Mouse (Mus musculus) heart, embryonic 10.5 days (tissue): ENCODE data around the gene Cux1. TPM values are rescaled to one million over a fixed set of nuclear protein-coding genes. Genes with fewer than 3 reads are reported as not detected.

Source experiments
- DNase-seq: peaks from one replicate; pipeline ENCODE4 v3.0.0-alpha.2; 2017; ENCODE audit warnings: low spot score
- H3K27ac ChIP-seq: fragments of 300-500 bp; sonication (generic); 2 replicates; pipeline ENCODE4 v1.5.1; 2016; ENCODE audit warnings: mild to moderate bottlenecking
- H3K27me3 ChIP-seq: fragments of 300-500 bp; sonication (generic); 2 replicates; pipeline ENCODE4 v1.6.1; 2016; ENCODE audit warnings: mild to moderate bottlenecking; ENCODE audit not compliant: poor library complexity, insufficient read depth, severe bottlenecking
- H3K36me3 ChIP-seq: fragments of 300-500 bp; sonication (generic); 2 replicates; pipeline ENCODE4 v1.6.1; 2016; ENCODE audit warnings: mild to moderate bottlenecking, moderate library complexity
- H3K4me1 ChIP-seq: fragments of 300-500 bp; sonication (generic); 2 replicates; pipeline ENCODE4 v1.6.1; 2016; ENCODE audit warnings: mild to moderate bottlenecking
- H3K4me3 ChIP-seq: fragments of 300-500 bp; sonication (generic); 2 replicates; pipeline ENCODE4 v1.5.1; 2016; ENCODE audit warnings: mild to moderate bottlenecking, moderate library complexity
- H3K9me3 ChIP-seq: fragments of 300-500 bp; sonication (generic); 2 replicates; pipeline ENCODE4 v1.6.1; 2016; ENCODE audit warnings: mild to moderate bottlenecking, moderate library complexity
- WGBS: fragments of 180-500 bp; shearing (Covaris S2); methylation state at CpG from one replicate; pipeline ENCODE4 v1.1.7; 2016; 5-methylcytosine and 5-hydroxymethylcytosine counted together
- polyA plus RNA-seq: library from polyadenylated mRNA; unstranded; fragments of >200 nt; fragmentation: Nextera tagmentation; extraction: Ambion mirVana; gene quantifications from 2 replicates; pipeline ENCODE4 v1.2.1, GENCODE M21; 2016

The Cux1 gene
- polyA plus RNA-seq, 1 experiment from 2014 or later = 65.8 TPM

GRCm38 (mm10) chr5:136487397-136488093, 79.7 kb downstream of the Cux1 start:
- Histone ChIP-seq H3K4me3 (no peak overlapping the region), H3K27me3 (no peaks in the 10 kb centered on the region), H3K27ac (no peak overlapping the region), H3K9me3 (no peaks in the 10 kb centered on the region), H3K4me1 (peaks cover 42% of the 10 kb centered on the region), H3K36me3 (peaks cover 19% of the 10 kb centered on the region)
- 66% methylated on average over 11 of the region's 11 CpGs for WGBS
- no peak for DNase-seq

GRCm38 (mm10) chr5:136486401-136486800, 80.9 kb downstream of the Cux1 start:
- H3K27me3 ChIP-seq = no peaks in the 10 kb centered on the region
- no peak overlapping the region for H3K27ac ChIP-seq
- peaks cover 38% of the 10 kb centered on the region for H3K4me1 ChIP-seq
- H3K4me3 ChIP-seq = no peak overlapping the region
- WGBS = 92% methylated on average over 3 of the region's 3 CpGs
- no peak for DNase-seq
- H3K9me3 ChIP-seq = no peaks in the 10 kb centered on the region
- peaks cover 19% of the 10 kb centered on the region for H3K36me3 ChIP-seq

GRCm38 (mm10) chr5:136485397-136485796, 81.9 kb downstream of the Cux1 start:
- H3K4me1 ChIP-seq = peaks cover 38% of the 10 kb centered on the region
- H3K27me3 ChIP-seq = no peaks in the 10 kb centered on the region
- H3K27ac ChIP-seq = no peak overlapping the region
- H3K4me3 ChIP-seq = no peak overlapping the region
- H3K36me3 ChIP-seq = peaks cover 25% of the 10 kb centered on the region
- no peaks in the 10 kb centered on the region for H3K9me3 ChIP-seq
- no peak for DNase-seq
- 90% methylated on average over 6 of the region's 6 CpGs for WGBS

GRCm38 (mm10) chr5:136482434-136482833, 84.9 kb downstream of the Cux1 start:
- 91% methylated on average over 1 of the region's 1 CpGs for WGBS
- DNase-seq = no peak

GRCm38 (mm10) chr5:136480541-136480940, 86.7 kb downstream of the Cux1 start:
- no peak overlapping the region for H3K4me3 ChIP-seq
- no peaks in the 10 kb centered on the region for H3K9me3 ChIP-seq
- peak overlapping the region; percentile 37; the same call in 1 of the 2 replicates for H3K27ac ChIP-seq
- no peaks in the 10 kb centered on the region for H3K27me3 ChIP-seq
- 67% methylated on average over 7 of the region's 7 CpGs for WGBS
- peaks cover 47% of the 10 kb centered on the region for H3K4me1 ChIP-seq
- peak; percentile 71 for DNase-seq
- peaks cover 23% of the 10 kb centered on the region for H3K36me3 ChIP-seq

More at GRCm38 (mm10) chr5:136482434-136482833, 84.9 kb downstream of the Cux1 start:
- no peaks in the 10 kb centered on the region for H3K9me3 ChIP-seq
- H3K36me3 ChIP-seq = peaks cover 25% of the 10 kb centered on the region
- peaks cover 36% of the 10 kb centered on the region for H3K4me1 ChIP-seq
- H3K27me3 ChIP-seq = no peaks in the 10 kb centered on the region
- H3K4me3 ChIP-seq = no peak overlapping the region
- H3K27ac ChIP-seq = no peak overlapping the region

- 57% methylated on average over 4 of the region's 4 CpGs for WGBS
- H3K27ac ChIP-seq = peak overlapping the region; percentile 37
These were observed 87.5 kb downstream of the Cux1 start for GRCm38 (mm10) chr5:136479801-136480200.

GRCm38 (mm10) chr5:136479024-136479763, 88.1 kb downstream of the Cux1 start:
- no peaks in the 10 kb centered on the region for H3K27me3 ChIP-seq
- H3K4me3 ChIP-seq = no peak overlapping the region
- H3K4me1 ChIP-seq = peaks cover 57% of the 10 kb centered on the region
- H3K36me3 ChIP-seq = peaks cover 11% of the 10 kb centered on the region
- no peaks in the 10 kb centered on the region for H3K9me3 ChIP-seq
- 82% methylated on average over 6 of the region's 6 CpGs for WGBS
- no peak for DNase-seq
- H3K27ac ChIP-seq = 0 out of 2 replicates have a peak overlapping the region, but pooled peaks have one; percentile 6

More at GRCm38 (mm10) chr5:136479801-136480200, 87.5 kb downstream of the Cux1 start:
- no peak overlapping the region for H3K4me3 ChIP-seq
- DNase-seq = no peak
- peaks cover 52% of the 10 kb centered on the region for H3K4me1 ChIP-seq
- no peaks in the 10 kb centered on the region for H3K27me3 ChIP-seq
- no peaks in the 10 kb centered on the region for H3K9me3 ChIP-seq
- peaks cover 17% of the 10 kb centered on the region for H3K36me3 ChIP-seq

GRCm38 (mm10) chr5:136476272-136476671, 91.0 kb downstream of the Cux1 start:
- DNase-seq = no peak
- no peak overlapping the region for H3K4me3 ChIP-seq

GRCm38 (mm10) chr5:136475161-136475560, 92.1 kb downstream of the Cux1 start:
- DNase-seq = no peak
- H3K4me1 ChIP-seq = peaks cover 87% of the 10 kb centered on the region
- WGBS = 96% methylated on average over 1 of the region's 1 CpGs

More at GRCm38 (mm10) chr5:136476272-136476671, 91.0 kb downstream of the Cux1 start:
- Histone ChIP-seq H3K9me3 (no peaks in the 10 kb centered on the region), H3K4me1 (peaks cover 82% of the 10 kb centered on the region), H3K27ac (peak overlapping the region; percentile 59), H3K36me3 (0 out of 2 replicates have a peak, but pooled peaks cover 5% of the 10 kb centered on the region), H3K27me3 (no peaks in the 10 kb centered on the region)
- 84% methylated on average over 3 of the region's 3 CpGs for WGBS

GRCm38 (mm10) chr5:136474086-136474485, 93.2 kb downstream of the Cux1 start:
- no peaks in the 10 kb centered on the region for H3K36me3 ChIP-seq
- no peaks in the 10 kb centered on the region for H3K9me3 ChIP-seq
- no peak overlapping the region for H3K27ac ChIP-seq
- no peaks in the 10 kb centered on the region for H3K27me3 ChIP-seq
- whole genome bisulfite sequencing = 60% methylated on average over 3 of the region's 3 CpGs
- no peak overlapping the region for H3K4me3 ChIP-seq
- H3K4me1 ChIP-seq = peaks cover 92% of the 10 kb centered on the region
- DNase-seq = no peak

More at GRCm38 (mm10) chr5:136475161-136475560, 92.1 kb downstream of the Cux1 start:
- H3K4me3 ChIP-seq = no peak overlapping the region
- no peaks in the 10 kb centered on the region for H3K9me3 ChIP-seq
- no peaks in the 10 kb centered on the region for H3K27me3 ChIP-seq
- H3K36me3 ChIP-seq = no peaks in the 10 kb centered on the region
- no peak overlapping the region for H3K27ac ChIP-seq

- WGBS = 34% methylated on average over 6 of the region's 6 CpGs
- Histone ChIP-seq H3K27me3 (no peaks in the 10 kb centered on the region), H3K4me1 (peaks cover 92% of the 10 kb centered on the region), H3K27ac (peak overlapping the region; percentile 76), H3K9me3 (no peaks in the 10 kb centered on the region), H3K36me3 (no peaks in the 10 kb centered on the region), H3K4me3 (no peak overlapping the region)
- no peak for DNase-seq
These were observed 94.0 kb downstream of the Cux1 start for GRCm38 (mm10) chr5:136473337-136473736.

GRCm38 (mm10) chr5:136472846-136473245, 94.4 kb downstream of the Cux1 start:
- DNase-seq = no peak
- no peaks in the 10 kb centered on the region for H3K27me3 ChIP-seq
- peaks cover 92% of the 10 kb centered on the region for H3K4me1 ChIP-seq
- H3K9me3 ChIP-seq = no peaks in the 10 kb centered on the region
- H3K36me3 ChIP-seq = no peaks in the 10 kb centered on the region
- peak overlapping the region; percentile 76 for H3K27ac ChIP-seq
- 63% methylated on average over 6 of the region's 6 CpGs for WGBS
- no peak overlapping the region for H3K4me3 ChIP-seq
